Mouse (Mus musculus) G1E (cell line): ENCODE measurements at regions not wholly inside any gene's neighbourhood (a gene's known extent, or its start where the extent isn't known, plus 50 kb on each side); places are given as distances from the start of the nearest gene placed in this dataset.

Experiments
- CTCF ChIP-seq: IDR thresholded peaks from 2 replicates; pipeline ENCODE4 v1.5.1; 2012; ENCODE audit warnings: low read depth, low read length, inconsistent platforms, mixed read lengths
- GATA1 ChIP-seq: IDR thresholded peaks from 2 replicates; pipeline ENCODE4 v1.6.1; 2012; ENCODE audit warnings: borderline replicate concordance, low read length, inconsistent platforms, mixed read lengths
- POLR2AphosphoS5 ChIP-seq: IDR thresholded peaks from 2 replicates; pipeline ENCODE4 v1.6.1; 2012; ENCODE audit warnings: low read depth, low read length, inconsistent platforms; ENCODE audit not compliant: insufficient replicate concordance
- TAL1 ChIP-seq: conservative IDR thresholded peaks from 2 replicates; pipeline ENCODE4 v1.6.1; 2012; ENCODE audit warnings: low read depth, low read length, inconsistent platforms, mixed read lengths

DNA sequence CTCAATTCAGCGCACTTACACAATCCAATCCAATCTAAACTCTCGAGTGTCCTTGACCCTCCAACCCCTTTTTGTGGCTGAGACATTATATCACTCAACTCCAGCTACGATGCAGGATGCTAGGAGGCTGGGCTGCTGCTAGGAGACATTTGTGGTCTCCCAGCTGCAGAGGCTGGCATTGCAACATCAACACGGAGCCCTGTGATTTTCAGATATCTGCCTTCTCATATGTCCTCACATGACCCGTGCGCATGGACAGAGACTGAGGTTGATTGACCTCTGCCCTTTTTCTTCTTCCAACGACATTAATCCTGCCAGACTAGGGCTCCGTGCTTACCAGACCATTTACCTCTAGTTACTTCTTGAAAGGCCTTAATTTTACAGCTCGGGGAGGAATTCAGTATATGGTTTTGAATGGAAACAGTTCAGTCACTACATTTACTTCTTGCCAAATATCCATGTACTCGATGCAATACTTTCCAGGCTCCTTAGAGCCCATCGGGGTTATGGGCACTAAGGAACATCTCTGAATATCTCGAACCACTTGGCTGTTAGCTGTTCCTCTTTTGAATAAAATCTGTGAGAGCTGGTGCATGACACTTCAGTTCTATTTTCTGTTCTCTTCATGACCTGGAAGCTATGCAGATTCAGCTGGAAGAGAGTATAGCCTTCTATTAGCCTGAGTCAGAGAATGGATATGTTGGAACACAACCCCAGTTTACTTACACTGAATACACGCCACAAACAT, 52.0 kb upstream of the Tlk1 start:
- TF ChIP-seq GATA1, result no peak
- TF ChIP-seq CTCF, result no peak
- TF ChIP-seq POLR2AphosphoS5, result no peak
- TF ChIP-seq TAL1, result no peak
